Mouse (Mus musculus): ENCODE data around the gene Slc7a11.

DNA sequence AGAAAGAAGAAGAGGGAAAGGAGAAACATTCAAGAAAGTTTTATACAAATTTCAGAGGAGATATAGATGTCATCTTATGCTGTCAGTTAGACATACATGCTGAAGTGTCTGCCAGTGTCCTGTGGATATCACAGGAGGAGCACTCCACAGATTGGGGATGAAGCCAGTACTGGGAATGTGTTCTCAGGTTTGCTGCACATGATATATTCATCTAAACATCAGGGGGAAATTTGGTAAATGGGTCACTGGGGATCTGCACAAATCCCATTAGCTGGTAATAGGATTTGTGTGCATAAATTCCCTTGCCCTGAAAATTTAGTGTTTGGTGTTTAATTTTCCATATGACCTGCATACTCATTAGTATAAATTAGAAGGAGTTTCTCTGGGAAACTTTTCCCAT lies 562.9 kb downstream of the Slc7a11 start:
- TF ChIP-seq CTCF (IDR thresholded peaks at IDR 0.05; ENCODE audit: control insufficient read depth, insufficient read depth, insufficient replicate concordance, low read depth, low read length), result no peak
- TF ChIP-seq POLR2A (IDR thresholded peaks at IDR 0.05; ENCODE audit: control insufficient read depth, low read depth, low read length), result no peak

All from testis, adult 2 months (tissue).